Mouse (Mus musculus) cerebellum, adult 8-10 months (tissue): ENCODE results near the gene Cdc42se2.

Experiments used
- DNase-seq: peaks from one replicate; pipeline ENCODE4 v3.0.0; 2022

Gene Cdc42se2

GRCm38 (mm10) chr11:54791458-54791857 is 4.0 kb upstream of the Cdc42se2 start:
- DNase-seq, result no peak

- peak; percentile 49 for DNase-seq
Observed at GRCm38 (mm10) chr11:54786858-54787487, 502 bp downstream of the Cdc42se2 start.

- no peak for DNase-seq
Observed at GRCm38 (mm10) chr11:54785566-54785965, 1.9 kb downstream of the Cdc42se2 start.

GRCm38 (mm10) chr11:54784436-54784835 is 3.0 kb downstream of the Cdc42se2 start:
- DNase-seq, result no peak

- DNase-seq, result no peak
Observed at GRCm38 (mm10) chr11:54782253-54782652, 5.2 kb downstream of the Cdc42se2 start.

GRCm38 (mm10) chr11:54779946-54780345 is 7.5 kb downstream of the Cdc42se2 start:
- DNase-seq, result no peak

GRCm38 (mm10) chr11:54778131-54778844 is 9.2 kb downstream of the Cdc42se2 start:
- no peak for DNase-seq

- DNase-seq, result no peak
Observed at GRCm38 (mm10) chr11:54777387-54778130, 9.9 kb downstream of the Cdc42se2 start.

- no peak for DNase-seq
Observed at GRCm38 (mm10) chr11:54776735-54777333, 10.6 kb downstream of the Cdc42se2 start.

- no peak for DNase-seq
Observed at GRCm38 (mm10) chr11:54776367-54776701, 11.1 kb downstream of the Cdc42se2 start.

- DNase-seq, result no peak
Observed at GRCm38 (mm10) chr11:54775628-54776366, 11.7 kb downstream of the Cdc42se2 start.

- no peak for DNase-seq
Observed at GRCm38 (mm10) chr11:54774282-54775078, 13.0 kb downstream of the Cdc42se2 start.

- no peak for DNase-seq
Observed at GRCm38 (mm10) chr11:54771549-54771948, 15.9 kb downstream of the Cdc42se2 start.

- DNase-seq, result no peak
Observed at GRCm38 (mm10) chr11:54769843-54770242, 17.6 kb downstream of the Cdc42se2 start.

GRCm38 (mm10) chr11:54768116-54768690 is 19.3 kb downstream of the Cdc42se2 start:
- no peak for DNase-seq

GRCm38 (mm10) chr11:54764759-54765158 is 22.7 kb downstream of the Cdc42se2 start:
- no peak for DNase-seq

- no peak for DNase-seq
Observed at GRCm38 (mm10) chr11:54764026-54764425, 23.4 kb downstream of the Cdc42se2 start.

GRCm38 (mm10) chr11:54762735-54763134 is 24.7 kb downstream of the Cdc42se2 start:
- no peak for DNase-seq

- no peak for DNase-seq
Observed at GRCm38 (mm10) chr11:54757993-54758392, 29.5 kb downstream of the Cdc42se2 start.

- DNase-seq, result no peak
Observed at GRCm38 (mm10) chr11:54755148-54755664, 32.3 kb downstream of the Cdc42se2 start.
